Mouse (Mus musculus): ENCODE measurements around the gene Gm42715.
"Not testable (repeated sequence)": the region's sequence is repeated elsewhere in the genome, so short reads cannot be mapped to it uniquely, and the experiment has no call there.

Gm42715 gene

GRCm38 (mm10) chr7:127519284-127519683, at the start of gene Gm42715:
TSS of gene Gm42715 (plus strand) at chr7:127519584.
- DNase-seq = no peak

GRCm38 (mm10) chr7:127470011-127470715, 49.2 kb upstream of the Gm42715 start:
- DNase-seq = peak; percentile 42

GRCm38 (mm10) chr7:127470743-127471645, 48.4 kb upstream of the Gm42715 start:
- DNase-seq = peak; percentile 97

GRCm38 (mm10) chr7:127471646-127472010, 47.8 kb upstream of the Gm42715 start:
- no peak for DNase-seq

GRCm38 (mm10) chr7:127472060-127472459, 47.3 kb upstream of the Gm42715 start:
- DNase-seq = no peak

- no peak for DNase-seq
Observed at GRCm38 (mm10) chr7:127473705-127474104, 45.7 kb upstream of the Gm42715 start.

- DNase-seq = no peak
Observed at GRCm38 (mm10) chr7:127474378-127475070, 44.9 kb upstream of the Gm42715 start.

- no peak for DNase-seq
Observed at GRCm38 (mm10) chr7:127475186-127475740, 44.1 kb upstream of the Gm42715 start.

GRCm38 (mm10) chr7:127476336-127476735, 43.0 kb upstream of the Gm42715 start:
- DNase-seq = no peak

GRCm38 (mm10) chr7:127476855-127477254, 42.5 kb upstream of the Gm42715 start:
- DNase-seq = no peak

GRCm38 (mm10) chr7:127477687-127478634, 41.4 kb upstream of the Gm42715 start:
- peak; percentile 100 for DNase-seq

- DNase-seq = peak; percentile 99
Observed at GRCm38 (mm10) chr7:127478635-127479317, 40.6 kb upstream of the Gm42715 start, which contains the start of gene Fbrs. TSS of gene Fbrs (plus strand) at chr7:127479199.

- DNase-seq = peak; percentile 18
Observed at GRCm38 (mm10) chr7:127479318-127480225, 39.8 kb upstream of the Gm42715 start.

GRCm38 (mm10) chr7:127480321-127480720, 39.1 kb upstream of the Gm42715 start:
- DNase-seq = peak; percentile 42

GRCm38 (mm10) chr7:127485416-127485815, 34.0 kb upstream of the Gm42715 start:
- no peak for DNase-seq

- not testable (repeated sequence) for DNase-seq
Observed at GRCm38 (mm10) chr7:127488364-127488763, 31.0 kb upstream of the Gm42715 start.

GRCm38 (mm10) chr7:127489982-127490381, 29.4 kb upstream of the Gm42715 start:
- DNase-seq = no peak

GRCm38 (mm10) chr7:127491846-127492245, 27.5 kb upstream of the Gm42715 start:
- DNase-seq = peak; percentile 39

GRCm38 (mm10) chr7:127494648-127495047, 24.7 kb upstream of the Gm42715 start:
- no peak for DNase-seq

- DNase-seq = no peak
Observed at GRCm38 (mm10) chr7:127497382-127497781, 22.0 kb upstream of the Gm42715 start.
